Comparison of ENCODE assay signal across 1 mouse cellular context in genomic region chr19:47067924-47068611, GRCm38 (mm10).
A peak's percentile ranks its signal among the peaks of the same experiment; 100 is the strongest.
TF ChIP-seq lines count a peak whose summit lies in the region.

No protein-coding gene starts in this region.

TF ChIP-seq in MEL, 35 proteins besides CTCF, POLR2A, EP300 and RAD21:
- TF ChIP-seq MYC (IDR thresholded peaks at IDR 0.05; ENCODE audit: low read depth, low read length) = peak; percentile 21; the same call in 1 of the 2 replicates
- peak; percentile 94 for TF ChIP-seq MXI1 (IDR thresholded peaks at IDR 0.05; ENCODE audit: low read depth, low read length)
- peak; percentile 60 for TF ChIP-seq TCF12 (IDR thresholded peaks at IDR 0.05; ENCODE audit: low read depth, low read length)
- TF ChIP-seq JUND (IDR thresholded peaks at IDR 0.05; ENCODE audit: low read depth, low read length) = no peak
- no peak for TF ChIP-seq ETS1 (IDR thresholded peaks at IDR 0.05; ENCODE audit: low read depth, low read length)
- TF ChIP-seq MAX (IDR thresholded peaks at IDR 0.05; ENCODE audit: low read length) = no peak
- no peak for TF ChIP-seq KAT2A (conservative IDR thresholded peaks at IDR 0.05; ENCODE audit: low read depth, low read length)
- TF ChIP-seq SIN3A (IDR thresholded peaks at IDR 0.05; ENCODE audit: low read length) = peak; percentile 95
- TF ChIP-seq ELF1 (IDR thresholded peaks at IDR 0.05; ENCODE audit: low read depth, low read length) = 0 out of 2 replicates have a peak, but pooled peaks have one; percentile 40
- TF ChIP-seq TBP (IDR thresholded peaks at IDR 0.05; ENCODE audit: low read depth, low read length) = peak; percentile 85
- peak; percentile 57 for TF ChIP-seq NELFE (IDR thresholded peaks at IDR 0.05; ENCODE audit: low read depth, low read length)
- TF ChIP-seq SMC3 (IDR thresholded peaks at IDR 0.05; ENCODE audit: low read depth, low read length) = no peak; the same call in 1 of the 2 replicates
- TF ChIP-seq UBTF (IDR thresholded peaks at IDR 0.05; ENCODE audit: borderline replicate concordance, insufficient read depth, low read depth, low read length) = peak; percentile 98
- TF ChIP-seq CHD1 (IDR thresholded peaks at IDR 0.05; ENCODE audit: low read depth, low read length) = peak; percentile 95; the same call in 1 of the 2 replicates
- no peak for TF ChIP-seq CHD2 (IDR thresholded peaks at IDR 0.05; ENCODE audit: low read length)
- peak; percentile 75 for TF ChIP-seq HCFC1 (IDR thresholded peaks at IDR 0.05; ENCODE audit: low read depth, low read length)
- TF ChIP-seq MYB (IDR thresholded peaks at IDR 0.05; ENCODE audit: low read depth, low read length) = no peak
- no peak for TF ChIP-seq MEF2A (IDR thresholded peaks at IDR 0.05; ENCODE audit: extremely low read depth, insufficient replicate concordance, low read depth, low read length, poor library complexity, severe bottlenecking)
- 0 out of 2 replicates have a peak, but pooled peaks have one; percentile 14 for TF ChIP-seq USF1 (IDR thresholded peaks at IDR 0.05; ENCODE audit: low read depth, low read length)
- TF ChIP-seq NRF1 (IDR thresholded peaks at IDR 0.05; ENCODE audit: insufficient read depth, low read depth, low read length, poor library complexity, severe bottlenecking) = peak; percentile 79
- TF ChIP-seq RCOR1 (IDR thresholded peaks at IDR 0.05; ENCODE audit: low read depth, low read length) = no peak
- TF ChIP-seq ZNF384 (IDR thresholded peaks at IDR 0.05; ENCODE audit: low read depth, low read length) = no peak
- TF ChIP-seq BHLHE40 (IDR thresholded peaks at IDR 0.05; ENCODE audit: borderline replicate concordance, low read depth, low read length) = no peak
- TF ChIP-seq E2F4 (IDR thresholded peaks at IDR 0.05; ENCODE audit: borderline replicate concordance, low read depth, low read length) = no peak
- TF ChIP-seq POLR2AphosphoS2 (IDR thresholded peaks at IDR 0.05; ENCODE audit: low read length) = no peak; the same call in 1 of the 2 replicates
- TF ChIP-seq MAFK (IDR thresholded peaks at IDR 0.05; ENCODE audit: borderline replicate concordance, low read depth, low read length) = no peak
- TF ChIP-seq POLR2AphosphoS5 (IDR thresholded peaks at IDR 0.05; ENCODE audit: borderline replicate concordance, low read depth, low read length) = no peak
- no peak for TF ChIP-seq USF2 (IDR thresholded peaks at IDR 0.05; ENCODE audit: borderline replicate concordance in 1 of 2, insufficient read depth in 1 of 2, low read depth in 1 of 2, low read length in 2 of 2)
- TF ChIP-seq ZKSCAN1 (IDR thresholded peaks at IDR 0.05; ENCODE audit: low read depth, low read length) = no peak
- no peak for TF ChIP-seq TAL1 (IDR thresholded peaks at IDR 0.05; ENCODE audit: low read length)
- peak; percentile 84 for TF ChIP-seq ZMIZ1 (IDR thresholded peaks at IDR 0.05; ENCODE audit: low read depth, low read length)
- TF ChIP-seq ZC3H11A (IDR thresholded peaks at IDR 0.05; ENCODE audit: low read depth, low read length) = no peak
- TF ChIP-seq MAZ (IDR thresholded peaks at IDR 0.05; ENCODE audit: low read depth, low read length) = no peak
- no peak for TF ChIP-seq GABPA (IDR thresholded peaks at IDR 0.05; ENCODE audit: low read depth, low read length)
- TF ChIP-seq GATA1 (IDR thresholded peaks at IDR 0.05; ENCODE audit: low read depth, low read length) = no peak
